Mouse (Mus musculus) neural tube, embryonic 11.5 days (tissue): ENCODE data around the gene Rgs14. TPM values are rescaled to one million over a fixed set of nuclear protein-coding genes. Genes with fewer than 3 reads are reported as not detected.

Source experiments
- ATAC-seq: fragments of 200-750 bp; cut with Nextera tagmentation; 2 replicates; pipeline ENCODE4 v1.8.0; 2017; ENCODE audit warnings: moderate number of reproducible peaks, mild to moderate bottlenecking, moderate TSS enrichment, moderate library complexity; ENCODE audit not compliant: insufficient read depth, low FRiP score, low TSS enrichment
- DNase-seq: peaks from one replicate; pipeline ENCODE4 v3.0.0-alpha.2; 2015; ENCODE audit warnings: low spot score
- H3K27ac ChIP-seq: fragments of 300-500 bp; sonication (generic); 2 replicates; pipeline ENCODE4 v1.5.1; 2014; ENCODE audit warnings: low read depth, mild to moderate bottlenecking, low read length
- H3K27me3 ChIP-seq: fragments of 300-500 bp; sonication (generic); 2 replicates; pipeline ENCODE4 v1.6.1; 2014; ENCODE audit warnings: mild to moderate bottlenecking, low read length, mixed read lengths; ENCODE audit not compliant: control insufficient read depth, insufficient read depth
- H3K36me3 ChIP-seq: fragments of 300-500 bp; sonication (generic); 2 replicates; pipeline ENCODE4 v1.6.1; 2014; ENCODE audit warnings: mild to moderate bottlenecking, low read length, moderate library complexity, mixed read lengths; ENCODE audit not compliant: control insufficient read depth, insufficient read depth
- H3K4me1 ChIP-seq: fragments of 300-500 bp; sonication (generic); 2 replicates; pipeline ENCODE4 v1.6.1; 2014; ENCODE audit warnings: low read length, mixed read lengths; ENCODE audit not compliant: control insufficient read depth, insufficient read depth
- H3K4me2 ChIP-seq: fragments of 300-500 bp; sonication (generic); 2 replicates; pipeline ENCODE4 v1.6.1; 2014; ENCODE audit warnings: low read depth, mild to moderate bottlenecking, moderate library complexity
- H3K4me3 ChIP-seq: fragments of 300-500 bp; sonication (generic); 2 replicates; pipeline ENCODE4 v1.5.1; 2014; ENCODE audit warnings: low read depth, low read length
- H3K9ac ChIP-seq: fragments of 300-500 bp; sonication (generic); 2 replicates; pipeline ENCODE4 v1.6.1; 2014; ENCODE audit warnings: mild to moderate bottlenecking, low read length
- H3K9me3 ChIP-seq: fragments of 300-500 bp; sonication (generic); 2 replicates; pipeline ENCODE4 v1.6.1; 2016; ENCODE audit warnings: low read length; ENCODE audit not compliant: control insufficient read depth
- WGBS: fragments of 180-500 bp; shearing (Covaris S2); extraction: QIAGEN DNeasy Blood & Tissue Kit; methylation state at CpG from one replicate; pipeline ENCODE4 v1.1.7; 2014; 5-methylcytosine and 5-hydroxymethylcytosine counted together
- polyA plus RNA-seq: library from polyadenylated mRNA; unstranded; fragments of >200 nt; fragmentation: Nextera tagmentation; extraction: Ambion mirVana; gene quantifications from 2 replicates; pipeline ENCODE4 v1.2.1, GENCODE M21; 2014

Gene Rgs14
- polyA plus RNA-seq, 1 experiment from 2014 or later: 0.97 TPM

DNA sequence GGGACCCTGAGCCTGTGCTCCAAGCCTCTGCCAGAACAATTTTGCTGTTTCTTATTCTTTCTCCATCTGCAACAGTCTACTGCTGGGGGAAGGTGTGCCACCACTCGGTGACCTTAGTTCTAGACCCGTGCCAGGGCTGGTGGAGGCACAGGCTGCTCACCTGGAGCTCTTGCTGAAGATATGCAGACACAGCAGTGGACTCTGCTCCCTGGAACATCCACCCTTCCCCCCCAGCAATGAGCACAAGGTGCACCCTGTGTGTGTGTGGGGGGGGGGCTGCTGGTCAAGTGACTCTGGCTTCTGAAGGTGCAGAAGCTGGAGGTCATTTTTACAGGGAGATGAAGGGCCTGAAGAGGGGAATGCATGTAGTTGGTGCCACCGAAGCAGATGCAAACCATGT, 21.1 kb downstream of the Rgs14 start:
- H3K4me3 ChIP-seq: no peak overlapping the region
- no peaks in the 10 kb centered on the region for H3K36me3 ChIP-seq
- no peaks in the 10 kb centered on the region for H3K9me3 ChIP-seq
- WGBS: 79% methylated on average over 3 of the region's 3 CpGs
- no peaks in the 10 kb centered on the region for H3K4me1 ChIP-seq
- H3K4me2 ChIP-seq: no peak overlapping the region
- ATAC-seq (no peak), DNase-seq (no peak)
- no peak overlapping the region for H3K27ac ChIP-seq
- H3K9ac ChIP-seq: no peak overlapping the region
- H3K27me3 ChIP-seq: no peaks in the 10 kb centered on the region

DNA sequence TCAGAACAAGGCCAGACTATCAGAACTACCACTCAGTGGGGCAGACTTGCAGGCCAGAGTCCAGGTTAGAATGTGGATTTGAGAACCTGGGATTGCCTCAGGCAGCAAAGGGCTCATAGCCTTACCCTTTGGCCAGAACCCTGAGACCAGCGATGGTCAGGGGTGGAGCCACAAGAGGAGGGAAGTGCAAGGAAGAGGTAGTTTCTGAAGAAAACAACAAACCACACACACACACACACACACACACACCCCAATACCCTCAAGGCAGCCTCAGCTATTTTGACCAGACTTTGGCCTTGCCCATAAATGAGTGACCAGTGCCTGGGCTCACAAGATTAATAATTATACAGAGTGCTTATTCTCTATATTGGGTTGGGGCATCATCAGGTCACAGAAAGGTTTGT, 22.1 kb downstream of the Rgs14 start:
- no peak overlapping the region for H3K9ac ChIP-seq
- no peak for DNase-seq
- H3K27me3 ChIP-seq: no peaks in the 10 kb centered on the region
- no peaks in the 10 kb centered on the region for H3K9me3 ChIP-seq
- ATAC-seq: no peak
- no peaks in the 10 kb centered on the region for H3K4me1 ChIP-seq
- H3K27ac ChIP-seq: no peak overlapping the region
- H3K4me2 ChIP-seq: no peak overlapping the region
- 90% methylated on average over 1 of the region's 1 CpGs for WGBS
- H3K36me3 ChIP-seq: no peaks in the 10 kb centered on the region
- H3K4me3 ChIP-seq: no peak overlapping the region

DNA sequence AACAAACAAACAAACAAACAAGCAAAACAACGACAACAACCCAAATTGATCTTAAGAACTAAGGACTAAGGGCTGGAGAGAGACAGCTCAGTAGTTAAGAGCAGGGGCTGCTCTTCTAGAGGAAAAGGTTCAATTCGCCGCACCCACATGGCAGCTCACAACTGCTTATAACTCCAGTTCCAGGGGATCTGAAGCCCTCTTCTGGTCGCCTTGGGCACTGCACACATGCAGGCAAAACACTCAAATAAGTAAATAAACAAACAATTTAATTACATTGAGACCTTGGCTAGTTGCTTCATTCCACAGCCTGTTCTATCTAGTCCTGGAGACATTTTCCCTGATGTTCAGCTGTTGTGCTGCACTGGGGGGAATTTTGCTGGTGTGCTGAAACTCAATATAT, 23.4 kb downstream of the Rgs14 start:
- no peak overlapping the region for H3K4me3 ChIP-seq
- WGBS: 68% methylated on average over 4 of the region's 4 CpGs
- H3K4me2 ChIP-seq: no peak overlapping the region
- H3K4me1 ChIP-seq: no peaks in the 10 kb centered on the region
- H3K9me3 ChIP-seq: no peaks in the 10 kb centered on the region
- no peaks in the 10 kb centered on the region for H3K27me3 ChIP-seq
- ATAC-seq: no peak
- H3K27ac ChIP-seq: no peak overlapping the region
- no peak overlapping the region for H3K9ac ChIP-seq
- DNase-seq: no peak
- no peaks in the 10 kb centered on the region for H3K36me3 ChIP-seq

DNA sequence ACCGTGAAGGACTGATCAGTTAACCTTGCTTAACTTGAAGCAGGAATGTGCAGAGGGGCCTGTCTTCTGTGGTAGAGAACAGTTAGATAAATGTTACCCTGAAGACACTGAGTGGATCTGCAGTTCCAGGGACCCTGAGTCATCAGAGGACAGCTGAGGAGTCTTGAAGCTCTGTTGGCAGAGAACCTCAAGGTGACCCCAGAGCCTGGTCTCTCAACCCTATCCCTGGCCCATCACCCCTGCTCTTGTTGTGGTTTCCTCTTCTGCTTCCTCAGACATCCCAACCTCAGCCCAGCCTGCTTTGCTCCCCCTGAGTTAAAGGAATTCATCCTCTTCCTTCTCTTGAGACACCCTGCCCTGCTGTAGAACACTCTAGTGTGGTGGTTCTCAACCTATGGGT, 28.6 kb downstream of the Rgs14 start, which contains the start of gene Slc34a1:
Slc34a1 (plus strand) TSS at position 100 of the 400 bp plus-strand sequence.
- Histone ChIP-seq H3K9me3 (no peaks in the 10 kb centered on the region), H3K4me2 (no peak within 1 kb of the TSS), H3K27ac (no peak within 1 kb of the TSS), H3K4me3 (no peak within 1 kb of the TSS), H3K27me3 (no peaks in the 10 kb centered on the region), H3K36me3 (no peaks in the 10 kb centered on the region), H3K9ac (no peak within 1 kb of the TSS), H3K4me1 (no peaks in the 10 kb centered on the region)
- DNase-seq (no peak), ATAC-seq (no peak)
- 90% methylated on average over 1 of the region's 1 CpGs for WGBS

DNA sequence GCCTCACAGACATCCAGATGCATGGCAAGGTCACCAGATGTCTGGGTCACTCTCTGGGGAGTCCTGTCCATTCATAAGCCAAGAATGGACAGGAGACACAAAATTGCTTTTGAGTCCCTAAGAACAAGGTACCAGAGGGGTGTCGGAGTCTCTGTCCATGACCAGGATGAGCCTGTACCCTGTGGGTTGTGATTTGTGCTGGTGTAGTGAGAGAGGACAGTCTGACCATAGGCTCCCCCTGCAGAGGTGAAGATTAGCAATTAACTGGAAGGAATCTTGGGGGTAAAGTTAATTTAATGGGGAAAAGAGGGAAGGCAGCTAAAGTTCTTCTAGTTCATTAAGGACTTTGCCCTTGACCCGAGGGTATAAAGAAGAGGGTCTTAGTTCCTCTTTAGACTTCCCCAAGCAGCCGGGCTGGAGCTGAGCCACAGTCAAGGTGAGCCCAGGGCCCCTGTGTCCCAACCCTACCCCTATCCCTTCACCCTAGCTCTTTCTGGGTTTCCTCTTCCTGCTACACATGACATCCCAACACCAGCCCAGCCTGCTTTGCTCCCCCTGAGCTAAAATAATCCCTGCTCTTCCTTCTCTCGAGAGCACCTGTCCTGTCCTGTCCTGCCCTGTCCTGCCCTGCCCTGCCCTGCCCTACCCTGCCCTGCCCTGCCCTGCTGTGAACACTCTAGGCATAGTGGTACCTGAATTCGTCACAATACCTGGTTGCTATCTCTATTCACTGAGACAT, 29.9 kb downstream of the Rgs14 start:
- Histone ChIP-seq H3K9ac (no peak overlapping the region), H3K4me2 (no peak overlapping the region), H3K36me3 (no peaks in the 10 kb centered on the region), H3K4me1 (no peaks in the 10 kb centered on the region), H3K27ac (no peak overlapping the region), H3K27me3 (no peaks in the 10 kb centered on the region), H3K4me3 (no peak overlapping the region), H3K9me3 (no peaks in the 10 kb centered on the region)
- ATAC-seq (no peak), DNase-seq (no peak)
- WGBS: 66% methylated on average over 5 of the region's 5 CpGs

DNA sequence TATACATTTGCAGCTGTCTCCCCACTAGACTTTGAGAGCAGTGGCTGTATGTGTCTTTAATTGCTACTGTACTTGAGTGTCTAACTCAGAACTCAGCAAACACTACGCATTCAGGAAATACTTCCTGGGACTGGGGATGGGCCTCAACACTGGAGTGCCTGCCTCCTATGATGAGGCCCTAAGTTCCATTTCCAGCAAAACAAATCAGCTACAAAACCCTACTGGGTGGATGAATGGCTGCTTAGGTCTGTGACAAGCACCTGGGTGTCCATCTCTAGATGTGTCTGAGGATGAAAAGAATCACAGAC, 30.5 kb downstream of the Rgs14 start:
- Histone ChIP-seq H3K27me3 (no peaks in the 10 kb centered on the region), H3K4me3 (no peak overlapping the region), H3K36me3 (no peaks in the 10 kb centered on the region), H3K27ac (no peak overlapping the region), H3K9me3 (no peaks in the 10 kb centered on the region), H3K9ac (no peak overlapping the region), H3K4me2 (no peak overlapping the region), H3K4me1 (no peaks in the 10 kb centered on the region)
- no peak for DNase-seq
- no peak for ATAC-seq
- 97% methylated on average over 1 of the region's 1 CpGs for WGBS

DNA sequence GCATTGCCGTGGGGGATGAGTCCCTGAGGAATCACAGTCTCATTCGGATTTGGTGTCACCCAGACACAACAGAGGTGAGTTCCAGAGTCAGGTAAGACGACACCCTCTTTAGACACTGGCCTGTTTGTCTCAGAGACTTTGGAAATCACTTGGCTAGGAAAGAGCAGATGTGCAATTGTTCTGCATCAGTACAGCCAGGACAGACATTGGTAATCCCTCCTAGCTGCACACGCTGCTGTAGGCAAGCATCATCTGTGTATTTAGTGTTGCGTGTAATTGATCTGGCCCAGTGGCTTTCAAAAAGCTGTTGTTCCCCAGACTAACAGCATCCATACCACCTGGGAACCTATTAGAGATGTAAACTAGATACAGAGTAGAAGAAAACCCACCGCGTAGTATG, 33.7 kb downstream of the Rgs14 start:
- 74% methylated on average over 7 of the region's 7 CpGs for WGBS
- H3K4me2 ChIP-seq: no peak overlapping the region
- no peak for ATAC-seq
- no peaks in the 10 kb centered on the region for H3K27me3 ChIP-seq
- no peak overlapping the region for H3K27ac ChIP-seq
- no peaks in the 10 kb centered on the region for H3K4me1 ChIP-seq
- H3K9ac ChIP-seq: no peak overlapping the region
- no peaks in the 10 kb centered on the region for H3K36me3 ChIP-seq
- H3K9me3 ChIP-seq: no peaks in the 10 kb centered on the region
- H3K4me3 ChIP-seq: no peak overlapping the region
- no peak for DNase-seq

DNA sequence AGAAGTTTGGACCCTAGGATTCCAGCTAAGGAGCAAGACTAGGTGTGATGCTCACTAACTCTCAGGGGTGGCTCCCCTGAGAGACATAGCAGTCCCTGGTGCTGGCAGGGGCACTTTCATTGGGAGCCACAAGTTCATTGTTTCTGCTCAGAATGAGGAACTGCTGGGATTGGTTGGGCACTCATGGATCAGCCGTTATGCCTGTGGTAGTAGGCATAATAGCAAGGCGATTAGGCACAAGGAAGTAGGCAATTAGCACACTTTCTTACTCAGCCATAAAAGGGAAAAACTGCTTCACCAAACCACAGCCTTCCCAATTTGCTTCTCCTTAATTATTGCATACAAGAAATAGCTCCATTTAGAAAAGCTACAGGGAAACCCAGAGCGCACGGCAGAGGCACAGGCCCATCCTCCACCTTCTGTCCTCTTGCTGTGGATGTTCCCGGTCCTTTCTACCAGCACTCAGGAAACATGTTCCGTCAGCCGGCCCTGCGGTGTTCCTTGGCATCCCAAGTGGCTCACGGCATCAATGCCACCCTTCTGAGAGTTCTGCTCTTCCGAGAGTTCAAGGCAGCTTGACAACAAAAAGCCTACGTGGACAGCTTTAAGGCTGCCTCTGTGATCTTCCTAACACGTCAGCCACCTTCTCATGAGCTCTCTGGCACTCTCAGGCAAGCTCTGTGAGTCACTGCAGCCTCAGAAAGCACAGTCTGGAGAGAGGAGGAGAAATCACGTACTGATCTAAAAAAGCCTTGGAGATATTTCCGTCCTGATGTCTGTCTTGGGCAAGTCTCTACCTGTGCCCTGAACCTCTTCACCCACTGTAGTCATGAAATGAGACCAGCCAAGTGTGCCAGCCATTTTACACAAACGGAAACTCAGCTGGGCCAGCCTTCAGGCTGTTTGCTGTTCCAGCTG, 34.7 kb downstream of the Rgs14 start:
- WGBS: 65% methylated on average over 15 of the region's 15 CpGs
- Histone ChIP-seq H3K27ac (no peak overlapping the region), H3K9ac (no peak overlapping the region), H3K4me3 (no peak overlapping the region), H3K27me3 (no peaks in the 10 kb centered on the region), H3K4me2 (no peak overlapping the region), H3K36me3 (no peaks in the 10 kb centered on the region), H3K9me3 (no peaks in the 10 kb centered on the region), H3K4me1 (no peaks in the 10 kb centered on the region)
- ATAC-seq: no peak
- DNase-seq: no peak
